Mouse (Mus musculus) left cerebral cortex, postnatal 4 days (tissue): ENCODE data around the gene Hdac11. TPM values are rescaled to one million over a fixed set of nuclear protein-coding genes. Genes with fewer than 3 reads are reported as not detected.
A peak's percentile ranks its signal among the peaks of the same experiment; 100 is the strongest.
"Not testable (repeated sequence)": the region's sequence is repeated elsewhere in the genome, so short reads cannot be mapped to it uniquely, and the experiment has no call there.

Source experiments
- DNase-seq: peaks from one replicate; pipeline ENCODE4 v3.0.0-alpha.2; 2022
- intact Hi-C: fragments of 180-260 bp; cut with DNase I; formaldehyde crosslinking; loops from one replicate; pipeline ENCODE4 v1.15.1; 2025
- total RNA-seq, 2 experiments: library from RNA; stranded (reverse); gene quantifications; 2 replicates each; pipeline ENCODE4 v1.2.3; 2021

Gene Hdac11
- total RNA-seq, 2 experiments from 2014 or later: 67.9 to 78.2 TPM

DNA sequence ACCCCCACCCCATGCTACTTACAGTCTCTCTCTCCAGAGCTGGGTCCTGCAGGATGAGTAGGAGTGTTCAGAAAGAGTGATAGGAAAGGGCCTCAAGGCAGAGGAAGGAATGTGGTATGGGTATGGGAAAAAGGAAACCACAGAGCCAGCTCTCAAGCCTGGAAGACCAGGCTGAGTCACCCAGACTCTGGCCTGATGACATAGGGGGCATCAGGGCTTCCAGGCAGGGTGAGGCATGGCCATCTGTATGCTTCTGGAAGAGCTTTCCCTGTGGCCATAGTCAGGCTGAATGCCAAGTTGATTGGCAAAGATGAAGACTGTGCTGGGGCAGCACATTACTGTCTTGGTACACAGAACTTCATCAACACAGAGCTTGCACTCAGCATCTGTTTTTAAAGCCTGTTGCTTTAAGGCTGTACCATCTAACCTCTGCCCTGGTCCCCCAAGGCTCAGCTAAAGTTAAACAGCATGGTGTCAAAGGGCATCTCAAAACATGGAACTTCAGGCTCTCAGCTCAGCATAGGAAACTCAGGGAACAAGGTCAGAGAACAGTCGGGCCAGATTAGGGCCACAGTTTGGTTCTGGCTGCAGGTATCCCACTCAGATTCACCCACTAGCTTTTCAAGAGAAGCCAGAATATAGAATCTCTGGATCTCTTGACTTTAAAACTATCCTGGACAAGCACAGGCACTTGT, 36.5 kb downstream of the Hdac11 start:
- no peak for DNase-seq
- intact Hi-C loops: no loop called here

- intact Hi-C loops: no loop called here
- no peak for DNase-seq
These were observed 42.0 kb downstream of the Hdac11 start for GRCm38 (mm10) chr6:91198456-91198855.

DNA sequence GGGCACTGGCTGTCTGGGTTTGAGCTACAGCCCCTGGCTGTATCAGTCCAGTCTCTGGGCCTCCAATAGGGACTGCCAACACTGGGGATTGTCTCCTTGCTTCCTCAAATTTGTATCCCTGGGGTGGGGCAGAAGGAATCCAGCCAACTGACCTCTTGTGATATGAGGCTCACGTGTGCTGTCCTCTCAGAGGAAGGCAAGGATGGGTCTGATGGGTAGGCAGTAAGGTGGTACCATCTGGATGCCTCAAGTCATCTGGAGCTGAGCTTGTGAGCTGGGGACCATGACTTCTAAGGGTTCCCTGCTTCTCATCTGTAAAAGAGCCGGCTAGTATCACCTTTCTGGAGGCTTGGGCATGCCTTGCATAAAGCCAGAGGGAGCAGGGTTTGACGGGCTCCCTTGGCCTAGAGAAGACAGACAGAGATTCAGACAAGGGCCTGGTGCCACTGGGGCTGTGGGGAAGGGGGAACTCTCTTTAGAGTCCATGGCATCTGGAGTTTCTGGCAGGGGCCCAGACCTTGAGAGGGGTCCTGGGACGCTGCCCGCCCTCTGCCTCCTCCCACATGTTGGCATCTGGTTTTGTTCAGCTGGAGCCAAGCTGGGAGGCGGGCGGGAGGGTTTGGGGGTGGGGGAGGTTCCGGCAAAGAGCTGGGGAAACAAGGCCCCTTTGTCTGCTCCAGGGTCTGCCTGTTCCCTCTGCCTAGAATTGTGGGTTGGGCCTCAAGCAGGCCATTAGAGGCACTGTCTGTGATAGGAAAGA, 44.1 kb downstream of the Hdac11 start:
- peak; percentile 90 for DNase-seq
- intact Hi-C loops: no loop called here

- peak; percentile 45 for DNase-seq
- intact Hi-C loops: no loop called here
These were observed 45.4 kb downstream of the Hdac11 start for GRCm38 (mm10) chr6:91201881-91202341.

GRCm38 (mm10) chr6:91202571-91202970, 46.1 kb downstream of the Hdac11 start:
- intact Hi-C loops: no loop called here
- no peak for DNase-seq

DNA sequence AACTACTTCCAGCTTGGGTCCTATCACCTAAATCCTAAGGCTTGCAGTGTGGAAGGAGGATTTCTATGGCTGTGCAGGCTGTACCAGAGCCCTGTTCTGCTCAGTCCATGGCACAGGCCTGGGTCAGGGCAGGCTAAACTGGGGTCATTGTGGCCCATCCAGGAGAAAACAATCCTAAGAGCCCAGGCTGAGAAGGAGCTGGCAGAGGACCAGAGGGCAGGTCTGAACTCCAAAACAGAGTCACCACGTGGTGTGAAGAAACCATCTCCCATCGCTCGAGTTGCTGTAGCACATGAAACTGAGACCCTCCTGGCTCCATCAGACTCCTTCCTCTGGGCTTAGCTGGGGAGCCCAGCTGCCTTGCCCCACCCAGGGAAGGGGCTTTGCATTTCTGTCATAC, 48.9 kb downstream of the Hdac11 start:
- no peak for DNase-seq
- intact Hi-C loops: no loop called here

GRCm38 (mm10) chr6:91205791-91206190, 49.3 kb downstream of the Hdac11 start:
- intact Hi-C loops: no loop called here

GRCm38 (mm10) chr6:91207491-91207890, 51.0 kb downstream of the Hdac11 start:
- DNase-seq: no peak
- intact Hi-C loops: no loop called here

More at GRCm38 (mm10) chr6:91205791-91206190, 49.3 kb downstream of the Hdac11 start:
- DNase-seq: no peak

DNA sequence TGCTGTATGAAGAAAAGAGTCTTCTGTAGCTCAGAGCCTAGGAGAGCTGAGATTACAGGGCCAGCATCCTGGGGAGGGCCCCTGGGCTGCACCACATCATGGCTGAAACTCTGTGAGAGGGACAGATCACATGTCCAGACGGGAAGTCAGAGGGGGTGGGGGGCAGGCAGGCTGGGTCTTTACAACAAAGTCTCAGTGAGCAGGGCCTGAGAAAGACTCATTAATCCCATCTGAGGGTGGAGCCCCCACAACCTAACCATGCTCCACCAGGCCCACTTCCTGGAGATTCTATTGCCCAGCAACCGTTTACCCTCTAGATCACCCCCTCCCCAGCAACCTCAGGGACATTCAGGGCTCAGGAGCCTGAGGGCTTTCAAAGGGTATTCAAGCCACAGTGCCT, 53.3 kb downstream of the Hdac11 start:
- intact Hi-C loops: no loop called here
- no peak for DNase-seq

GRCm38 (mm10) chr6:91210852-91211251, 54.4 kb downstream of the Hdac11 start:
- no peak for DNase-seq
- intact Hi-C loops: no loop called here

DNA sequence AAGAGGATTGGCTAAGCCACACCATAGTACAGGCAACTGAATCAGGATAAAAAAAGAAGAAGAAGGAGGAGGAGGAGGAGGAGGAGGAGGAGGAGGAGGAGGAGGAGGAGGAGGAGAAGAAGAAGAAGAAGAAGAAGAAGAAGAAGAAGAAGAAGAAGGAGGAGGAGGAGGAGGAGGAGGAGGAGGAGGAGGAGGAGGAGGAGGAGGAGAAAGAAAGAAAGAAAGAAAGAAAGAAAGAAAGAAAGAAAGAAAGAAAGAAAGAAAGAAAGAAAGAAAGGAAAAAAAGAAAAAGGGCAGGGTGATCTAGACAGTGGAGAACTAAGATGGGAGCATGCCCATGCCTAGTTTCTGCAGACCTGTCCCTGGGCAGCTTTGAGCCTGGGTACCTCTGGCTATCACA, 55.7 kb downstream of the Hdac11 start, which contains the start of gene Fbln2:
TSS of gene Fbln2 (plus strand) at position 301 of the 400 bp plus-strand sequence.
- intact Hi-C loops, DNase-seq: not testable (repeated sequence)

DNA sequence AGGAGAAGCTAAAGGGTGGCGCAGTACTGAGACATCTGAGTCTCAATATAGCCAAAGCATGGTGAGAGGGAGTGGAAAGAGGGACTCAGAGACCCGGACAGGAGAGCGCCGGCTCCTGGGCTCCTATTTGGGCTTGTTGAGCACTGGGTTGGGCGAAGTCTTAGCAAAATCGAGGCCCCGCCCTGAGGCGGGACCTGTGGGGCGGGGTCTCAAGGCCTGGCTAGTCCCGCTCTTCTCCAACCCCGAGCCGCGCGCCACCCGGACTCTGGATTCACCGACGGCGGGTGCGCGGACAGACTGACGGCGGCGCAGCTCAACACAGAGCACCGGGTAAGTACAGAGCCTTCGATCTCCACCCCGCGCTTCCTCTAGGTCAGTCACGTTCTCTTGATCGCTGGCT, 56.1 kb downstream of the Hdac11 start:
- intact Hi-C loops: no loop called here
- DNase-seq: peak; percentile 65

GRCm38 (mm10) chr6:91213287-91214218, 57.1 kb downstream of the Hdac11 start:
- intact Hi-C loops: no loop called here

DNA sequence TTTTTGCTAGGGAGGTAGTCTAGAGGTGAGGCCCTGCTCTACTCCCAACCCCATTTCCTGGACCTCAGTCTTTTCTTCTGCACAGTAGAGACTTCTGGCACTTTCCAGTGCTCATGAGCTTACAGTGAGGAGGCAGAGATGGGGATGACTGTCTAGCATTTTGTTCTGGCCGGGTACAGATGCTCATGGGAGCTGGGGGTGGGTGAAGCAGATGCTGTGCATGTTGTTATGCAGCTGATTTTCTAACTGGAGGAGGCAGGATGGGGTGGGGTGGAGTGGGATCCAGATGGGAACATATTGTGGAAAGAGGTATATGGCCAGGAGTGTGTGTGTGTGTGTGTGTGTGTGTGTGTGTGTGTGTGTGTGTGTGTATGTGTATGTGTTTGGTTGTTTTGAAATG, 59.0 kb downstream of the Hdac11 start:
- intact Hi-C loops: no loop called here
- no peak for DNase-seq

More at GRCm38 (mm10) chr6:91213287-91214218, 57.1 kb downstream of the Hdac11 start:
- DNase-seq: peak; percentile 62

- no peak for DNase-seq
These were observed 62.0 kb downstream of the Hdac11 start for GRCm38 (mm10) chr6:91218445-91218844.

GRCm38 (mm10) chr6:91218871-91219270, 62.4 kb downstream of the Hdac11 start:
- intact Hi-C loops: no loop called here
- no peak for DNase-seq

More at GRCm38 (mm10) chr6:91218445-91218844, 62.0 kb downstream of the Hdac11 start:
- intact Hi-C loops: no loop called here

- intact Hi-C loops: no loop called here
- DNase-seq: no peak
These were observed 63.6 kb downstream of the Hdac11 start for GRCm38 (mm10) chr6:91220062-91220461.

DNA sequence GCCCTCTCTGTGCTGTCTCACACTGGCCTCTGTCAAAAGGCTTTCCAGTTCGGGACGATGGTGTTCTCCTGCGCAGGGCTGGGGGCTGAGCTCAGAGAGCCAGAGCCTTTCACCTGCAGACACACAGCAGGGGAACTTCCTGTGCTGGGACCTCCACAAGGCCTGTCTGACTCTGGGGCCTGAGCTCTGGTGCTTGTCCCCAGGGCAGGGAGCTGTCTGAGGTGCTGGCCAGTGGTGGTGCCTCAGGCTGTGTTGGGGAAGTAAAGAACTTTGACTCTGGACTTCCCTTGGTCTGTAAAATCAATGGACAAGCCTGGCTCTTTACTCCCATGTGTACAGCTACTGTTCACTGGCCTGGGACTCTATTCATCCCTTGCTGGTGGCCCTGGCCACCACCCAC, 64.6 kb downstream of the Hdac11 start:
- intact Hi-C loops: no loop called here
- no peak for DNase-seq

DNA sequence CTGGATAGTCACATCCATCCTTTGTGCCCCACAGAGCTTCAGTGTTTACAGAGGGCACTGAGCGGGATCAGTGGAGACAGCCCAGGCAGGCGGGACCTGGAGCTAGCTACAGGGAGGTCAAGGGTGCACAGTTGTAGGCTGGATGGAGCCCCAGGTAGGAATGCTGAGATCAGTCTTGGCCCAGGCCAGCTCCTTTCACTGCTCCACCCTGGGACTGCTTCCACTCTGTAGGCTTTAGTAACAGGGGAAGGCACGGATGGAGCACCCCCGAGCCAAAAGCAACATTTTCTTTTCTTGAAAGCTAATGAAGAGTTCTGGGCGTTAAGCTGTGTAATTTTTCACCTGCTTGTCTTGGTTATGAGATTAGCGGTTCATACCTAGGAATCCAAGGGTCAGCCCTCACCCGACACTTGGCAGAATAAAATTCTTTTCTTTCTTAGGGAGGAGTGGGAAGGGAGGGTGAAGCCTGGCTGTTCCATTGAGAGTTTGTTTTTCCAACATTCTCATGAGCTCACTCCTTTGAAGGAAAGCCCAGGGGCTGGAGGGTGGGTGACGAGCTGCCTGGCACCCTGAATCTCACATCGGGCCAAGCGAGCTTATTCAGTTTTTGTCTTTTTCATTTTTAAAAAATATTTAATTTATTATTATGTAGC, 66.4 kb downstream of the Hdac11 start:
- DNase-seq: no peak
- intact Hi-C loops: no loop called here
